Mouse (Mus musculus) cerebellum, adult 18-20 months (tissue): Measurements from ENCODE around the gene Ddost.
A peak's percentile ranks its signal among the peaks of the same experiment; 100 is the strongest.

Experiments
- DNase-seq, 2 experiments: peaks; one replicate each; pipeline ENCODE4 v3.0.0; 2021

Ddost gene

DNA sequence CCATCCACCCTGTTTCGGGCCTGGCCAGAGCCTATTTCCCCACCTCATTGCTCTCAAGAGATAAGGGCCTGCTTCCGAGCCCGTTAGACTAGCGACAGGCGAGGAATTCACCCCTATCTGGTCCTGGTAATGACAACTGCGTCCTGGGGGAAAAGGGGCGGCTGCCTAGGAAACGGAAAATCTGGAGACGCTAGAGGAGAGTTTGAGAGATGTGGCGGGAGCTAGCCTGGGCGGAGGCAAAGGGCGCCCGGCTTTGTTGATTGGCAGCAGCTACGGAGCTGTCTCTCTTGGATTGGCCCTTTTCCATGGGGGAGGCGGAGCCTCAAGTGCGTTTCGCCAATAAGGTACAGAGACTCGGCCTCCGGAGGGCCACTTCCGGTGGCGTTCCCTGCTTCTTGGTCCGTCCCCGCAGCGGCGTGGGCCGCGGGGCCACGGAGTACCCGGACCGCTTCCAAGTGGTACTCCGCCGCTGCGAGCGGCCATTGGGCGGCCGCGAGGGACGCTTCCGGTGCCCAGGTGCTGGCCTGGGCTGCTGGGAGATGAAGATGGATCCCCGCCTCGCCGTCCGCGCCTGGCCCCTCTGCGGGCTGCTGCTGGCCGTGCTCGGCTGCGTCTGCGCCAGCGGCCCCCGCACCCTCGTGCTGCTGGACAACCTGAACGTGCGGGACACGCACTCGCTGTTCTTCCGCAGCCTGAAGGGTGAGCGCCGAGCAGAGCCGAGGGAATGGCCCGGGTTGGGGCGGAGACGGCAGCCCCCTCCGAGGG lies at the start of gene Ddost:
Ddost (plus strand) TSS at position 391 of the 765 bp plus-strand sequence.
- DNase-seq = peak; percentile 98 to 100

DNA sequence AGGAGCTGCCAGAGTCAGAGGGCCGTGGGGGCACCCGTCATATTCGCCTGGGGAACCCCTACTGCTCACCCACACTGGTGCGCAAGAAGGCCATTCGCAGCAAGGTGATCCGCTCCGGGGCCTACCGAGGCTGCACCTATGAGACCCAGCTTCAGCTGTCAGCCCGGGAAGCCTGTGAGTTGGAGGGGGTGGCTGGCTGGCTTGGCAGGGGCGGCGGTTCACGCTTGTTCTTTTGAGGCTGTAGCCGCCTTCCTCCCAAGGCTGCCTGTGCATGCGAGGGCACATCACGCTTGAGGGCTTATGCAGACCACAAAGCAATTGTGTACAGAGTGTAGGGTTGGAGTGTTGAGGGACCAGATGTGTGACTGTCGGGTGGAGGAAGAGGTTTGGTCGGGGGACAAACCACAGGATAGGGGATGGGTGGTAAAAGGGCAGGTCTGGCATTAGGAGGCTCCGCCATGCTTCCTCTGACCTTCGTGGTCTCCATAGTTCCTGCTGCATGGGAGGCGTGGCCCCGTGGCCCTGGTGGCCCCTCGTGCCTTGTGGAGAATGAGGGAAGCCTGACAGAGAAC lies 47.3 kb upstream of the Ddost start:
- DNase-seq = no peak

DNA sequence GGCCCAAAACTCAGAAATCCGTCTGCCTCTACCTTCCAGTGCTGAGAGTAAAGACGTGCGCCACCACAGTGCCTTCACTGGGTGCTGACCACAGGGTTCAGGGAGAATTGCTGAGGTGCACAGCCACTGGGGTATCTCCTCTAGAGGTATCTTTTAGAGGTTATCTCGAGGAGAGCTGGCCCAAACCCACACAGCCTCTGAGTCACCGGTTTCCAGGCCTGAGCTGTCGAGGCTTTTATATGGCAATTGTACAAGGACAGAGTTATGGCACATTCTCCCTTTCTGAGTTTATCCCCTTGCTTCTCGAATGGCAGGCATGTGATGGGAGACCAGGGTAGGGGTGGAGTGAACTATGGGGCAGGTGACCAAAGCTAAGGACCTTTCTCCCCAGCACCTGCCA lies 45.9 kb upstream of the Ddost start:
- no peak for DNase-seq

DNA sequence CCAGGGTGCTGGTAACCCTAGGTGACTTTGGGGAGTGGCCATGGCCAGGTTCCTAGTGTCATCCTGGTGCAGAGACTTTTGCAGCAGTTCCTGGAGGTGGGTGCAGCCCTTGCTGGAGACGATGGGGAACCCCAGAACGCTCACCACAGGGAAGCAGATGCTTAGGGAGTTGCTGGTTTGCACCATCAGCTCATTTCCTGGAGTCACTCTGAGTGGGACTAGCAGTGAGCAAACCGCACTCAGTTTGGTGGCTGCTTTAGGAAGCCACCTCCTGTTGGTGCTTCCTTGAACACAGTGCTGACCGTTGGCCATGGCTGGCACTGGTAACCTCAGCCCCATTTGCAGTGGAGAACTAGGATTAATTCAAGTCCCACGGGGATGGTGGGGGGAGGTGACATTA lies 45.0 kb upstream of the Ddost start:
- DNase-seq = no peak

DNA sequence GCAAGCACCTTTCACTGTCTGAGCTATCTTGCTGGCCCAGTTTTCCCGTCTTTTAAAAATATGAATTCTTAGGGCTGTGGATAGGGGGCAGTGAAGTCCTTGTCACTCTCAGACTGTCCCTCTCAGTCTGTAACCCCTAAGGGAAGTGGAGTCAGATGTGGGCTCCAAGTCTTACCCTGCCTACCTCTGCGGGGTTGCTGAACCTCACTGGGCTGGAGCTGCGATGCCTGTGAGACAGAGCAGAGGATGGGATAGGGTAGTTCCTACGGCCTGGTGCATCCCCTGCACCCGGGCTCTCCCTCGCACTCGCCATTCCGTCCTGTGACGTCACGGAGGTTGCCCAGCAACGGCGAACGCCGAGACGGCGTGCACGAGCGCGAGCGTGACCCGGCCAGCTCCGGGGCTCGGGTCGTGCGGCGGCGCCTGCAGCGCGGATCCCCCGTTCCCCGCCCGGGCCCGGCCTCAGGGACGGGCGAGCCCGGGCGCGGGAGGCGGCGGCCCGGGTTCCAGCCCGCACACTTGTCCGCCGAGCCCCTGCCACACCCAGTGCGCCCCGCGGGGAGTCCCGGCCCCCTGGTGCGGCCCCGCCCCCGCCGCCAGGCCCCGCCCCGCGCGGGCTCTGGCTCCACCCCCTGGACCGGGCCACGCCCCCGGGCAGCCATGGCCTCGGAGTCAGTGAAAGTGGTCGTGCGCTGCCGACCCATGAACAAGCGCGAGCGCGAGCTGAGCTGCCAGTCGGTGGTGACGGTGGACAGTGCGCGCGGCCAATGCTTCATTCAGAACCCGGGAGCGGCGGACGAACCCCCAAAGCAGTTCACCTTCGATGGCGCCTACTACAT lies 42.5 kb upstream of the Ddost start:
- DNase-seq = peak; percentile 83 to 86

DNA sequence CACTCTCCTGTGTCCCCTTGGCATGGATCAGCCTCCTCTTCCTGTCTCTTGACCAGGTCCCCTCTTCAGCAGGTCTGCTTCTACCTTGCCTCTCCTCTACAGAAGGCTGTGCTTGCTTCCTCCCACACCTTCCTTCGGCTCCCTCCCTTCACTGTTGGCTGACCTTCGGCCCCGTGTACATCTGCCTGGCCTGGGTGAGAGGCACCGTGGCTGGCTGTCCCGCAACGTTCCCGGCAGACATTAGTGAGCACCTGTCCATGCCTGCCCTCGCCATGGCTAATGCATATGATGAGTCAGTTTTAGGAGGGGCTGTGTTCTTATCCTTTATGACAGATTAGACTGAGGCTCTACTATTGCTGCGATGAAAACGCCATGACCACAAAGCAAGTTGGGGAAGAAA lies 36.7 kb upstream of the Ddost start:
- no peak for DNase-seq

DNA sequence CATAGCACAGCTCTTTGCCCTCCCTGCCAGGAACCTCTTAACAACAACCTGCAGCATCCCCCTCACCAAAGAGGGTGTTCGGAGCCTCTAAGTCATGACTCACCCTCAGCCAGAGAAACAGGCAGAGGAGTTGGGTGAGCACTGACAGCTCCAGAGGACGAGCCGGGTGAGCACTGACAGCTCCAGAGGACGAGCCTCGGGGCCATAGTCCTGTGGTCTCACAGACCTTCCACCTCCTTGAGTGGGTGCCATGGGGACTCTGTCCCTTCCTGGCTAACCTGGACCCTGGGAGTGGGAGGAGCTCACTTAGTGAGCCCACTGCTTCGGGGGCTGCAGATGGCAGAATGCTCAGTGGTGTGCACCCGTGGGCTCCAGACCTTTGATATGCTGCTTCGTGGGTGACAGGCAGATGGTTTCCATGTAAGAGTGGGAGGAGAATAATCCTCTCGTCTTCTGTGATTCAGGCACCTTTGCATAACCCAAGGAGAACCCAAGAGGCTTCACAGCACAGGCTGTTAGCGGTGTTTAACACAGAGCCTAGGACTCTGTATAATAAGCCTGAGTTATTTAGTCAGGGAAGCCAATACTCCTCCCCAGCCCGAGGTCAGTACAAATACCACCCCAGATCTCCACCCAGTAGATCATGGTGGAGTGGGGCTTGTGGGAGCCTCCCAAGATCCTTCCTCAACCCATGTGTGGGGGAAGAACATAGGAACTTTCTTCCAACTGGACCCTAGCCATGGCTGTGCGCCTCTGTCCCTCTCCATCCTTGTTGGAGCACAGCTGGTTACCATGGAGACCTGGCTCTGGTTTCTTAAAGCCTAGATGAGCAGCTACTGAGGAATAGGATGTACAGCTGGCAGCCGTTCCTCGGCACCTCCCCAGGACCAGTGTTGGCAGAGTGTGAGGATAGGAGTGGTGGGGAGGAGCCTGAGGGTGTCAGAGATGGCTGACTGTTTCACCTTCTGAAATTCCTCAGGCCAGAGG lies 32.2 kb upstream of the Ddost start:
- no peak for DNase-seq

DNA sequence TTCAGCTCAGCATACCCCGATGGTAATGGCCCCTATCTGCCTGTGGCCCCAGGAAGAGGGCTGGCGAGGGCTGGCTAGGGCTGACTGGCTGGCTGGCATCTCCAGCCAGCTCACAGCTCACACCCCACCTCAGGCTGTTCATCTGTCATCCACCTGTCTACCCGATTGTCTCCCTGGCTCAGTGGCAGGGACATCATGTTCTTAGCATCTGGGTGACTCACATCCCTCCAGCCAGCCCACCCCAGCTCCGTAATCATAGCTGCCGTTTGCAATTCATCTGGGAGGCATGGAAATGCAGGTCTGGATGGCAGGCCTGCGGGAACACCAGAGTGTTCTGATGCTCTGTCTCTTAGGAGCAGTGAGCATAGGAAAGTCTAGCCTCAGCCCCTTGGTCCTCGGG lies 26.2 kb upstream of the Ddost start:
- DNase-seq = no peak

DNA sequence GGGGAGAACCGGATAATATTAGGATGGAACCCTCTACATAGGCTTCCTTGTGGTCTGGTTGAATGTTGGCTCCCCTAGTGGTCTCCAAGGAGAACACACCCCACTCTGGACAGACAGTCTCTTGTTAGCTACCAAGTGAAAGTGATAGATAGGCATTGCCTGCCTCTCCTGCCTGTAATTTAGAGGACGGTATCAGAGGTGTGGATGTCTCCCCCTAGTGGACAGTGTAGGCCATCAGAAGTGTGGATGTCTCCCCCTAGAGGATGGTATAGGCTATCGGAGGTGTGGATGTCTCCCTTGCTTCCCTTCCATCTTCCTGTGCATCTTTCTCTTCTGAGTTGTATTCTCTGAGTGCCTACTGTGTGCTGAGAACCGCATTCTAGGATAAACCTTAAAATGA lies 21.7 kb upstream of the Ddost start:
- DNase-seq = peak; percentile 46 to 58

DNA sequence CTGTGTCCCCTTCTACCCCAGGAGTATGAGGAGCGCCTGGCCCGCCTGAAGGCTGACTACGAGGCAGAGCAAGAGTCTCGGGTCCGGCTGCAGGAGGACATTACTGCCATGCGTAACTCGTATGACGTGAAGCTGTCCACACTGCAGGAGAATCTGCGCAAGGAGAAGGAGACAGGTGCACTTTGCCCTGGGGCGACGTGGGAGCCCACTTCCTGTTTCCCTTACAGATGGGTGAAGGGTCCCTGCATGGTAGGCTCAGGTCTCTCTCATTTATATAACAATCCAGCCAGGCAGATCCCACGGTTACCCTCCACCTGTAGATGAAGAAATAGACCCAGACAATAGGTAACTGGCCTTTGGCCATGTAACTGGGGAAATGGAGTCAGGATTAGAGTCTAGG lies 18.1 kb upstream of the Ddost start:
- DNase-seq = no peak

DNA sequence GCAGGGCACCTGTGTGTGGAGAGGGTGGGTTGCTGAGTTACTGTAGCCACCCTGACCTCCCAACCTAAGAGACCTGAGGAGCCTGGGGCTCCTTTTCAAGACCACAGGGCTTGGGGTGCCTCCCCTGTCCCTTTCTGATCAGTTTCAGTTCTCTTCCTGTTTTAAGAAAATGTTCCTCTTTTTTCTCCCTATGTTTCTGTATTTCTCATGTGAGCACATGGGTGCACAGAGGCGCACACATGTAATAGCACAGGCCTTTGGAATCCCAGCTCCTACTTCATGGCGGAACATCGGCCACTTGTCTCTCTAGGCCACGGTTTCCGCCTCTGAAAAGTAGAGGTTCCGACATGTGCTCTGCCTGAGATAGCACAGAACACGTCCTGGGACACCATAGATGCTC lies 15.8 kb upstream of the Ddost start:
- DNase-seq = no peak

DNA sequence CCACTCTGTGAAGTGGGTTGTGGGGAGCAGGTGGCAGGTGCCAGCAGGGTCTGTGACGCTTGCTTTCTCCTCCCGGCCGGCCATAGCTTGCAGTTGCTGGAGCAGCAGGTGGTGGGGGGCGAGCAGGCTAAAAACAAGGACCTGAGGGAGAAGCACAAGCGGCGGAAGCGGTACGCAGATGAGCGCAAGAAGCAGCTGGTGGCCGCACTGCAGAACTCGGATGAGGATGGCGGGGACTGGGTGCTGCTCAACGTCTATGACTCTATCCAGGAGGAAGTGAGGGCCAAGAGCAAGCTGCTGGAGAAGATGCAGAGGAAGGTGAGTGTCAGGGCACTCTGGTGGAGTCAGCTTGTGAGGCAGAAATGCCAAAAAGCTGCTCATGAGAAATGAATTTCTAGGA lies 12.5 kb upstream of the Ddost start:
- DNase-seq = no peak

DNA sequence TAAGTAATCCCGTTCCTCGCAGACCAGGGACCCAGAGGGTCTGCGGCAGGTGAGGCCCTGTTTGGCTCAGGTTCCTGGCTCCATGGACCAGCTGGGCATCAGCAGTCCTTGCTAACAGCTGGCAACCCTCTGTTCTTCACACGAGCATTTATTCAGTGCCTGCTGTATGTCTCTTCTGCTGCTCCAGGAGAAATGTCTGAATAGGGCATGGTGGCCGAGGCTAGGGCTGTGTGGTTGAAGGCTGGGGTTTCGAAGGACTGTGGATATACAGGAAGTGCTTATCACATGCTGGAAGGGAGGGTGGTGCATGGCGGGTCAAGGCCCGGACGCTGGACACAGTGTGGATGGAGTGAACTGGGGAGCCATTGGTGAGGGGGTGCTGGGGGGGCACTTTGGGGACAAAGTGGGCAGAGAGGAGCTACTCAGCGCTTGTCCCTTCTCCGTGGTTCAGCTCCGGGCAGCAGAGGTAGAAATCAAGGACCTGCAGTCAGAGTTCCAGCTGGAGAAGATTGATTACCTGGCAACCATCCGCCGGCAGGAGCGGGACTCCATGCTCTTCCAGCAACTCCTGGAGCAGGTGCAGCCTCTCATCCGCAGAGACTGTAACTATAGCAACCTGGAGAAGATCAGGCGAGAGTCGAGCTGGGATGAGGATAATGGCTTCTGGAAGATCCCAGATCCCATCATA lies 11.1 kb upstream of the Ddost start:
- no peak for DNase-seq

DNA sequence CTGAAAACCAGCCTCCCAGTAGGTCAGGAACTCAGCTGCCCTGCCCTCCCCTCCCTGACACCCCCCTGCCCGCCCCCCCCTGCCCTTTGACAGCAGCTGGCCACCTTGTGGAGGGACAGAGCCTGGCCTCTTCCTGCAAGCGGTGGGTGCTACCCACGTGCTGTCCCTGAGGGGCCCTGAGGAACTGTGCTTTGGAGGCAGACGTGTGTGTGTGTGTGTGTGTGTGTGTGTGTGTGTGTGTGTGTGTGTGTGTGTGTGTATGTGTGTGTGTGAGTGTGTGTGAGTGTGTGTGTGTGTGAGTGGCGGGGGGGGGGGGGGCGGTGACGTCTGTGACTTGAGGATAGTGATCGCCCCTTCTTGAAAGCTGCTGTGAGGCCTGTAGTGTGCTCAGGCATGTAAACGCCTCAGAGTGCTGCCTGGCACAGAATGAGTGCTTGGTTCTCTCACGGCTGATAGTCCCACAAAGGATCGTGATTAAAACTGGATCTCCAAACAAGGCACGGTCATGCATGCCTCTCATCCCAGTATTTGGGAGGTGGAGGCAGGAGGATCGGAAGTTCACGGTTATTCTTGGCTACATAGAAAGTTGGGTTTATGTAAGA lies 10.5 kb upstream of the Ddost start:
- no peak for DNase-seq

DNA sequence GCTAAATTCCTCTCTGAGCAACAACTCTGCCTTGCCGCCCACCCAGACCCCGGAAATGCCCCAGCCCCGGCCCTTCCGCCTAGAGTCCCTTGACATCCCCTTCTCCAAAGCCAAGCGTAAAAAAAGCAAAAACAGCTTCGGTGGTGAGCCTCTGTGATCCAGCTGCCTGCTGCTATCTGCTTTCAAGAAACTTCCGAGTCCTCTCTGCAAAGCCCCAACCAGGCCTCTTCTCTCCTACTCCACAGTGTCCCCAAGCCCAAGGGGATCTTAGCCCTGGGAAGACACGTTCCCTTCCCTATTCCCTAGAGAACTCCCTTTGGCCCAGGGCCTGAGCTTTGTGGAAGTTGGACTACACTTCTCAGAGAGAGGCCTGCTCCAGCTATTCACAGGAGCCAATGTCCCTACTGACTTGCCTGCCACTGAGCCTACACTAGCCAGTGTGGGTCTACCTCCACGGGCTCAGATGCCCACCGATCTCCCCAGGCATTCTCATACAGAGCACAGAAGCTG lies 3.2 kb upstream of the Ddost start:
- no peak for DNase-seq

DNA sequence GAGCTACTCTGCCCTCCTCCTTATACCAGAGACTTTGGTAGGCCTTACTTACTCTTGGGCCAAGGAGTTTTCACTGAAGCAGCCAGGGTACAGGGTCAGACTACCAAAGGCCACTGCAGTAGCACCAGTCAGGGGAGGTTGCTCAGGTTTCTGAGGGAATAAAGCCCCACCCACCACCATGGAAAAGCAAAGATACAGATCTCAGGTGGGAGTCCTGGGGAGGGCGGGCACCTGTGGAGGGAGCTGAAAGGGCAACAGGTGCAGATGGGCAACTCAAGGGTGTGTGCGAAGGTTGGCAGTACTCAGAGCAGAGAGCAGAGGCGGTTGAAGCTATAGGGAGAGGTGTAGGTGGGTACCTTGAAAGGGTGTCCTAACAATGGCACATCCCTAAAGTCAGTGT lies 1.5 kb upstream of the Ddost start:
- DNase-seq = peak in 1 of 2 experiments; percentile 8

DNA sequence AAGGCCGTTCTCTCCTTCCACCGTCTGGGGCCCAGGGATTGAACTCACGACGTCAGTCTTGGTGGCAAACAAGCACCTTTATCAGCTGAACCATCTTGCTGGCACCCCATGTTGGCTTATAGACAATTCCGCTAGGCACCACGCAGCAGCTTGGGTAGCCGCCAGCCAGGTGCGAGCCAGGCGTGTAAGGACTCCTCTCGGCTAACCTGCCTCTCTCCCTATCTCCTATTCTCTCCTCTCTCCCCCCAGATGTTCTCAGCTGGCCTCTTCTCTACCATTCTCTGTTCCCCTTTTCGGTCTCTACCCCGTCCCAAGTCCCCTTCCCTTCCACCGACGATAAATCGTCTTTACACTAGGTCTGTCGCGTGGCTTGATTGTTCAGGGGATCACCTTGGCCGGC lies 788 bp upstream of the Ddost start:
- DNase-seq = no peak

DNA sequence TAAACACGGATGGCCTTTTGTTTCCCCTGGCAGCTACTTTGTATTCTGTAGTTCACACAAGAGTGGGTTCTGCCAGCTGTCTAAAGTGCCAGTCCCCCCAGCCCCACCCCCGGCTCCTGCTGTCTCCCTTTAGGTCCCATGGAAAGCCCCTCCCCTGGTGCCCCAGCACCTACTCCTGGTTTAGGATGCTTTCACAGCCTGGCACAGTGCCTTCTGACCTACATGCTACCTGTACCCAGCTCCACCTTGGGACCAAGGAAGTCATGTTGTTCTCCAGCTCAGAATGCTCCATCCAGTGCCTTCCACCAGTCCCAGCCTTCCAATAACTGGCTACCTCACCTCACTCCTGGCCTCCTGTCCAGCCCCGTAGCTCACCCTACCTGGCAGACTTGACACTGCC lies 2.5 kb downstream of the Ddost start:
- no peak for DNase-seq

DNA sequence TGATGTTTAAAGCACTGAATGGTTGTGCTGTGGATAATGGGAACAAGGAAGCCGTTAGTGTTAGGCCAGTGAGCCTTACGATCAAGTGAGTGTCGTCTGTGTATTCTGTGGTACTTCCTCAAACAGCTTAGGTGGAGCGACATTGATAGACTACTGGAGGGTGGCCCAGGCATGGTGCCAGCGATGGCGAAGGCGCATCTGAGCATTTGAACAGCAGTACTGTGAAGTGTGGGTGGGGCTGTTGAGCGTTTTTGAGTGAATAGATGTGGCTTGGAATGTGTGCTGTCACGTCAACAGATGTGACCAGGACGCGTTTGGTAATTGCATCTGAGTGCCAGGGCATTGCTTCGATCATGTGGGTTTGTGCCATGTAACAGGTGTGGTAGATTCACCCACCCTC lies 3.2 kb downstream of the Ddost start:
- no peak for DNase-seq

DNA sequence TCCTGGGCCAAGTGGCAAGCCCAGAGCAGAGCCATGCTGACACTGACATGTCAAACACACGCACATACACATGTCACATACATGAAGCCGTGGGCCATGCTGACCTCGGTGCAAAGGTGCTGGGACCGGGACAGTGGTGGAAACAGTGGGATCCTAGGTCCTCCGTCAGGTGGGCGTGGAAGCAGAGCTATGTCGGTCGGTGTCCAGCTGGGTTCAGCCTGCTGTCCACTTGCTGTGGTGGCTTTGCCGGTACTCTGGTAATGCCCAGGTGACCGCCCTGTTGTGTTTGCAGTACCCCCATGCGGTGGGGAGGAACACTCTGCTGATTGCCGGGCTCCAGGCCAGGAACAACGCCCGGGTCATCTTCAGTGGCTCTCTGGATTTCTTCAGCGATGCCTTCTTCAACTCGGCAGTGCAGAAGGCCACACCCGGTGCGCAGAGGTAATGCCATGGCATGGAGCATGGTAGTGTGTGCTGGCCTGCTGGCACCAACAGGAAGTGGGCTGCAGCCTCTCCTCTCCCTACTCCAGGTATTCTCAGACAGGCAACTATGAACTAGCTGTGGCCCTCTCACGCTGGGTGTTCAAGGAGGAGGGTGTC lies 5.9 kb downstream of the Ddost start:
- no peak for DNase-seq

DNA sequence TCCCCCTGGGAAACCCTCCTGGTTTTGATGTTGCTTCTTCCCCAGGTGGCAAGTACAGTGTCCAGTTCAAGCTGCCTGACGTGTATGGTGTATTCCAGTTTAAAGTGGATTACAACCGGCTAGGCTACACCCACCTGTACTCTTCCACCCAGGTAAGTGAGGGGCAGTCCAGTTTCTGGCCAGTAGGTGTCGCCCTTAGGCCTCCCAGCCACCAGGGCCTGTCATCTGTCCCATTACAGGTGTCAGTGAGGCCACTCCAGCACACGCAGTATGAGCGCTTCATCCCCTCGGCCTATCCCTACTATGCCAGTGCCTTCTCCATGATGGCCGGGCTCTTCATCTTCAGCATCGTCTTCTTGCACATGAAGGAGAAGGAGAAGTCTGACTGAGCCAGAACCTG lies 7.1 kb downstream of the Ddost start:
- peak; percentile 68 to 74 for DNase-seq
